Mouse (Mus musculus) heart, adult 9 months (tissue): ENCODE results near the gene Tnfaip8l2.
A peak's percentile ranks its signal among the peaks of the same experiment; 100 is the strongest.
"Not testable (repeated sequence)": the region's sequence is repeated elsewhere in the genome, so short reads cannot be mapped to it uniquely, and the experiment has no call there.

ENCODE experiments used
- DNase-seq, 2 experiments: peaks; one replicate each; pipeline ENCODE4 v3.0.0; 2022; ENCODE audit warnings: low spot score in 2 of 2

Tnfaip8l2 gene

DNA sequence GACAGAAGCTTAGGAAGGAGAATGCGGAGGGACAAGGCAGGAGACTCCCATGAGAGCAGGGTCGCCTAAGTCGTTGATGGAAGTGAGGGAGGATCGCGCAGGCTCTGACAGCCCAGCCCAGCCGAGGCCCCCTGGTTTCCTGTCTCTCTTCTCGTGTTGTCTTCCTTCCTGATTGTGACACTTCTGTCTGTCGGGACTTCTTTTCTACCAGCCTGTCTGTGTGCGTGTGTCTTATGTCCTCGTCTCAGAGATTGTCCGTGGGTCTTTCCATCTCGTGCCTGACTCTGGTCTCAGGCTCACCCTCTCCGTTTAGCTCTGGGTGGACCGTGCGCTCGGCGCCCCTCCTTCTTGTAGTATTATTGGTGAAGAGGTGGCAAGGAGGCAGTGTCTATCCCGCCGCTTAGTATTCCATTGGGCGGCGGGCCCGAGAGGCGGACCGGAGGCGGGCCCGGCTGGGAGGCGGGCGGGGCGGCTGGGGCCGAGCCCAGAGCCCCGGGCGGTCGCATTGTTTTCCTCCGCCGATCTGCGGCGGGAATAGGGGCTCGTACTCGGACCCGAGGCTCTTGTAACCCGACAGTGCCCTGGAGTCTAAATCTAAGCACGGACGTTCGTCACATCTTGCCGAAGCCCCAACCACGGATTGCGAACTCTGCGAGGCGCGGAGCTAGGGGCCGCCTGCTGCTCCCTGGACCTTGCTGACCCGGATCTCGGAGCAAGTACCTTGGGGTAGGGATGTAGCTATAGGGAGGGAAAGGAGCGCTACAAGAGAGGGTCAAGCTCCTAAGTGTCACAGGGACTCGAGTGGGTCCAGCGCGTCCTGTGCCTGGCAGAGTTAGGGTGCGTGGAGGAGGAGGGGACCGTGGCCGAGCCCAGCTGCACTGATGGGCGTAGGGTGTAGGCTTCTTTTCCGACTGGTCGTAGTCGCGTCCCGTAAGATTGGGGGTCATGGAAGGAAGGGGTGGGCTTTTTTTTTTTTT is 18.1 kb upstream of the Tnfaip8l2 start, which contains the start of gene Sema6c:
Gene Sema6c, plus strand, starts transcription at position 471 of the 977 bp plus-strand sequence.
- peak; percentile 91 to 93 for DNase-seq

DNA sequence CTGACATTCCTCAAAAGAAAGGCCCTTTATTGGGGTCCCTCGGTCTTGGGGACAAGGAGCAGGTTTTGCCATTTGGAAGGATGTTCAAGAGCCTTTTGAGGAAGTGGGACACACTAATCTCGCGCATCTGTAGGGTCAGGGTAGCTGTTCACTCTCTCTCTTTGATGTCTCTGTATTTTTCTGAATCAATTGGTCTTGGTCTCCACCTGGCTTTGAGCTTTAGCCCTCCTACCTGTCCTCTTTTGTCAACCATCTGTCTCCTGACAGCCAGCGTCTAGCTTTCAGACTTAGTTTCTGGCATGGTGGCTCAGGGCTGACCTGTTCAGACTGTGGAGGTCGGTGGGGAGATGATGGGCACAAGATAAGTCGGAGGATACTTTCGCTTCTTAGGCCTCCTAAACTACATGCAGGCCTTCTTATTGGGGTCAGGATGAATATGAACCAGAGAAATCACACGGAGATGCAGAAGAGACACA is 17.4 kb upstream of the Tnfaip8l2 start:
- DNase-seq = no peak

DNA sequence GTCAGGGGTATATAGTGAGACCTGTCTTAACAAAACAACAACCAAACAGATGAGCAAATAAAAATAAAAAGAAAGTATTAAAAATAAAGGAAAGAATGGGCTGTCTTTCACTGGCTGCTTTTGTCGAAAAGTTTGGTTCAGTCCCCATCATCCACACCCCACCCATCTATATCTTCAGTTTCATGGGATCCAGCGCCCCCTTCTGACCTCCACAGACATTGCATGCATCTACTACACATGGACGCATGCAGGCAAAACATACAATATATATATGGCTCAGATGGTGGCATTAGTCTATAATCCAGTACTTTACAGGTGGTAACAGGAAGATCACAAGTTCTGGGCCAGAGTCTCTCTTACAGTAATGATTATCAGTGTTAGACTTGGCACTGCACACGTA is 11.7 kb upstream of the Tnfaip8l2 start:
- DNase-seq = no peak

DNA sequence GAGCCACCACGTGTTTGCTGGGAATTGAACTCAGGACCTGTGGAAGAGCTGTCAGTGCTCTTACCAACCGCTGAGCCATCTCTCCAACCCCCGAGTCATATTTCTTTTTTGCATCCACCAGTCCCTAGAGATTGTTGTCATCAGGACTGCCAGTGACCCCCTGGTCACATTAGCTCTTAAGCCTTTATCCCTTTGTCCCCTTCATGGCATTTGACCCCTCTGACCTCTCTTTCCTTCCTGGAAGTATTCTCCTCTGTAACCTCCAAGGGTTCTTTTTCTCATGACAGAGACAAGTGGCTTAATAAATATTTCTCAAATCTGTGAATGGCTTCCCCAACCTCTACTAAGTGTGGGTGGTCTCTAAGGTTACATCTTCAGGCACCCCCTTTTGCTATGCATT is 5.8 kb upstream of the Tnfaip8l2 start:
- DNase-seq = no peak

DNA sequence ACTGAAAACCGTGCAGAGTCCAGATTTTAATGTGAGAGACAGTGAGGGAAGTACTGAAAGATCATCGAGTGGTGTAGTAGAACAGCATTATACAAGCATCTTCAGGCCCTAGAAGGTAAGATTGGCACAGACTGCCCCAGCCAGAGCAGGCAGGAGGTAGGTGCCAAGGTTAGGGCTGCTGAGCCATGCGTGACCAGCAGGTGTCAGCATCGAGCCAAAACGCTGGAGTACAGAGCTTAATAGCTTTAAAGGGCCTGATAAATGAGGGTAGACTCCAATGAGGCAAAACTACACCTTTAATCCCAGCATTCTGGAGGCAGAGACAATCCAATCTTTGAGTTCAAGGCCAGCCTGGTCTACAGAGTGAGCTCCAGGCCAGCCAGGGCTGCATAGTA is 454 bp upstream of the Tnfaip8l2 start:
- DNase-seq = peak; percentile 70 to 88

DNA sequence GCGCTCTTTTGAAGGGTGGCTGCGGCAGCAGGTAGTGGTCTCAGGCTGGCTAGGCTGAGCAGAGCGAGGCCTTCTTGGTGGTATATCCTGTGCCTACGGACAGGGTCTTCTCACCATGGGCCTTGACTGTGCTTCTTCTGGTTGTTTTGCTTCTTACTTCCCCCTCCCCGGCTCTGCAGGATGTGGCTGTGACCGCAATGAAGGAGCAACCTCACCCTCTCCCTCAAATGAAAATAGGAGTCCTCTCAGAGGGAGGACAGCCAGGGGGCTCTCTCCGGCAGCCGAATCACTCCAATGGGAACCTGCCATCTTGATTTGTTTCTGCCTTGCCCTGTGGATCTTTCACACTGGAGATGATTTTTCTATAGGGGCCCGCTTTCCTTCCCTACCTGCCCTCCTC is 686 bp downstream of the Tnfaip8l2 start:
- no peak for DNase-seq

DNA sequence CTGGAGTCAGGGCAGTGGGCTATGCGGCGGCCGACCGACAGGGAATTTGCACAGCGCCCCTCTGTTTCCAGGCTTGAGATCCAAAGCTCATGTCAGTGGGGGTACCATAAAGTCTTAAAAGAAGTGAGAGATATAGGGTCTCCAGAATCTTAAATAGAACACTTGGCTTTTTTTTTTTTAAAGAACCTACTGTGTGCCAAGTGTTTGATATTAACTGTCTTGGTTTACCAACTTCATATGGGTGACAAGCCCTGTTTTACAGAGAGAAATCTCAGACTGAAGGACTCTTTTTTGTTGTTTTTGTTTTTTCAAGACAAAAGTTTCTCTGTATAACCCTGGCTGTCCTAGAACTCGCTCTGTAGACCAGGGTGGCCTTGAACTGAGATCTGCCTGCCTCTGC is 1.4 kb downstream of the Tnfaip8l2 start:
- DNase-seq = no peak

DNA sequence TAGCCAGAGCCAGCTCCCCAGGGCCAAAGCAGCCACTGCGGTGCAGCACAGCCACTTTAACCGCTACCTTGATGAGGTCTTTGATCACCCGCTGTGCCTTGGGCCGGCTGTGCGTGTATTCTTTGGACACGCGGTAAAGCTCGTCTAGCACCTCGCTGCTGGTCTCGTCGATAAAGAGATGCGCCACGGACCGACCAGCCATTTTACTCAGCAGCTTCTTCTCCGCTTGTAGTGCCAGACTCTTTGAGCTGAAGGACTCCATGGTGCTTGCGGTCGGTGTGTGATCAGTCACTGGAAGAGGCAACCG is 1.9 kb downstream of the Tnfaip8l2 start:
- DNase-seq = no peak

DNA sequence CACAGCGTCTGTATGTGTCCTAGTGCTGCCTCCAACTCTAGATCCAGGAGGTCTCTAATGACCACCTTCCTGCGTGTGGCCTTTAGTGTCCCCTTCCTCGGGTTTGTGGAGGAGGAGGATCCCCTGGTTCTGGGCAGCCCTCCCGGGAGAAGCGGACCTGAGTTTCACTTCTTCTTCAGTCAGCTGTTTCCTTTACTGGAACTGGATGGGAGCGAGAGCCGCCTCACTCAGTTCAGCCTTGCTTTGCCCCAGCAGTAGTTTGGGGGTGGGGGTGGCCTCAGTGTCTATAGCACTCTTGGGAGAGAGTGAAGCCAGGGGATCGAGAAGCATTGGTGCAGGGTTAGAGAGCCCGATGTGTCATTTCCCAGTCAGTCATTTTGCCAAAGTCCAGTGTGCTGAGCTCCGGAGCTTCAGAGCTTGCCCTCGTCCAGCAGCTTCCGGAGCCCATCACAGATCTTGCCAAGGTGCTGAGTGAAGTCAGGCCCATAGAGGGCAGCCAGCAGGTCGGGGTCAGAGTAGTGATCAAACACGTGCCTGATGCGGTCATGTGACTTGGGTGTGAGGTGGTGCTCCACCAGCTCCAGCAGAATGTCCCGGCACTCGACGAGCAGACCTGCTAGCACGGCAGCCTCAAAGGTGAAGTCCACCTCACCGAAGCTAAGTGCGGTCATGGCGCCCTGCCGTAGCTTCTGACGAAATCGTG is 2.4 kb downstream of the Tnfaip8l2 start:
- DNase-seq = no peak

DNA sequence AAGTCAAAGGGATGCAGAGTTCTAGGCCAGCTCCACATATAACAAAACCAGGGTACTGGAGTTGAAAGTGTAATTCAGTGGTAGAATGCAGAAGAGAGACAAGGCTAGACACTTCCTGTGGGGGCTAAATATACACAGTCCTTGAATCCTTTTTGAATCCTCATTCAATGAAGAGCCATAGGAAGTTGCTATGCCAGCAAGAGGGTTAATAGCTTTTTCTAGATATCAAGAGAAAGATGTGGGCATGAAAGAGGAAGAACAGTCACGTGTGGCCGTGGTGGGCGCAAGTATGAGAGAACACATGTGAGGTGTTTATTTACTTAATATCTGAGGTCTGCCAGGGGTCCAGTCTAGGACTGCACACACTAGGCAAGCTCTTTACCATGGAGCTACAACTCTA is 5.8 kb downstream of the Tnfaip8l2 start:
- no peak for DNase-seq

DNA sequence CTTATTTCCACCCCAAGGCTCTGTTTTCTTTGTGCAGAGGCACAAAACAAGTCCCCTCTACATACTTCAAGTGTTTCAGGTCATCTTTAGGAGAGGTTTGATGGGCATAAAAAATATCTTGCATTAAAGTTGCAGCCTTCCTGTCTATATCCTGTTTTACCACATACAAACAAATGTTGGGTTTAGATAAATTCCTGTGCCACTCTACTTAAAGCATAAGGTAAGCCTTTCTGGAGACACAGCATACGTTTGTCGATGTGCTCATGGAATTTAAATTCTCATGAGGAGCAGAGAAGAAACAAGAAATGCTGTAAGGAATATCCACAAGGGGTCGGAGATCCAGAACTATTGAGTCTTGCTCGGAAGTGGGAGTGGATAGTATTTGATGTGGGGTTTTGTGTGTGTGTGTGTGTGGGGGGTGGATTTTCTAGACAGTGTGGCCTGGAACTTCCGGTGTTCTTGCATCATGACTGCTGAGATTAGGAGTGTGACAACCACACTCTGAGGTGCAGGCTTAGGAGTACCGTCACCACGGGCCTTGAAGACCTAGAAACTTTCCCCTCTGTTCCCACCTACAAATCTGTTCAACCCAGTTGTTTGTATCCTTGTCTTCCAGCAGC is 6.6 kb downstream of the Tnfaip8l2 start:
- DNase-seq = no peak

DNA sequence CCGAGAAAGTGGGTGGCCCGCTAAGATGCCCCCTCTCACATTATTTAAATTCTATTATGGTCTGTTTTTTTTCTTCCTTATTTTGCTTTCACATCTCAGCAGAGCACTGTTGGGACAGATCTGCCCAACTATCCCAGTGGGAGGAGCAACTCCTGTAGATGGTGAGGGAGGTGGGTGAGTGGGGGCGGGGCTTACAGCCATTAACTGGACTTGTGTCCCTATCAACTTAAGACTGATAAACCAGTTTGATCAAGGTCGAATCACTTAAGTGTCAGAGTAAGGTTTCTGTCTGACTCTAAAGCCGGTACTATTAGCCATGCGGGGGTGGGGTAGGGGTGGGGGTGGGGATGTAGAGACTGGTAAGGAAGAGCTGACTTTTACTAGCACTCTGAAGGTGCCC is 7.1 kb downstream of the Tnfaip8l2 start:
- peak in 1 of 2 experiments; percentile 52 for DNase-seq

DNA sequence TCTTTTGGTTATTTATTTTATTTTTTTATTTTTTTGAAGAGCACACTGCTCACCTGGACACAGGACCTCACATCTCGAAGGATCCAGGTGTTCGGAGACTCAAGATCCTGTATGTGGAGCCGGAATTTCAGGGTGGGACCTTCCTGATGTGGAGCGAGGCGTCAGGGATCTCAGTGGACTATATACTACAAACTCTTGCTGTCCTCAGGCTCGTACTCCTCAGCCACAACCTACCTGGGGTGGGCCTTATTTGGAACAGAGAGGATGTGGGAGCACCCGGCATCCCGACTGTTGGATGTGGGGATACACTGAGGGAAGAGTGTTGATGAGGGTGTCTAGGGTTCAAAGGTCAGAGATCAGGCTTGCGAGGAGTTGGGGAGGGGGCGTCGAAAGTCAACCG is 8.0 kb downstream of the Tnfaip8l2 start:
- not testable (repeated sequence) for DNase-seq

DNA sequence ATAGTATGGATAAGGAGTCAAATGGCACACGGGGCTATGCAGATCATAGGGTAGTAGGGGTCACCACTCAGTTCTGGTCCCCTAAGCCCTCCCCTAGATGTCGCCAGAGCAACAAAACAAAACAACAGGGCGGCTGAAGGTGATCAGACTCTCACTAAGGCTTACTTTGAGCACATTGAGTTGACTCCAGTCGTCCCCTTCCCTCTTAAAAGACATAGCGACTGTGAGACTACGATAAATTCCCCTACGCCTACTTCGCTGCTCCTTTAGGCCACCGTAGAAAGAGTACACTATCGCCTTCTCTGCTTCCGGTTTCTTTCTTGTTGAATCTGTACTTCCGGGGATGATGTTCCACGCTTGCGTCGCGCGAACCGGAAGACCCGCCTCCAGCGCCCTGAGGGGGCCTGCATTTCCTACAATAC is 8.5 kb downstream of the Tnfaip8l2 start, which contains the start of the genes Scnm1 and Lysmd1:
Gene Scnm1, minus strand, starts transcription at position 332 of the 422 bp plus-strand sequence.
Gene Lysmd1, plus strand, starts transcription at position 409 of the 422 bp plus-strand sequence.
- peak; percentile 93 to 94 for DNase-seq

DNA sequence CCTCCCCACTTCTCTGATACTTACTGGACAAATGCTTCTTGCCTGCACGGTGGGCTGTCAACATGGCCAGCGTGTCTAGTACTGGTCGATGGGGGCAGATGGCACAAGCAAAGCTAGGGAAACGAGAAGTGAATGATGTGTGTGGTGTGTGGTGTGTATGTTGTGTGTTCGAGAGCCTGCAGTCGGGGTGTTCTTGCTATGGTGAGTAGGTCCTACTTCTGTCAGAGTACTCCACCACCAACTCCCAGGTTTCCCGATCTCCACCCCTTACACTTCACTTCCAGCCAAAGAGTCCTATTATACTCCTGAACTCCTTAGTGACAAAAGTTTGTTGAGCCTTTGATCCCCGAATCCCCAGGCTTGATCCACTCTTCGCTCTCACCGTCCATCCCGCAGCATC is 9.0 kb downstream of the Tnfaip8l2 start:
- DNase-seq = no peak

DNA sequence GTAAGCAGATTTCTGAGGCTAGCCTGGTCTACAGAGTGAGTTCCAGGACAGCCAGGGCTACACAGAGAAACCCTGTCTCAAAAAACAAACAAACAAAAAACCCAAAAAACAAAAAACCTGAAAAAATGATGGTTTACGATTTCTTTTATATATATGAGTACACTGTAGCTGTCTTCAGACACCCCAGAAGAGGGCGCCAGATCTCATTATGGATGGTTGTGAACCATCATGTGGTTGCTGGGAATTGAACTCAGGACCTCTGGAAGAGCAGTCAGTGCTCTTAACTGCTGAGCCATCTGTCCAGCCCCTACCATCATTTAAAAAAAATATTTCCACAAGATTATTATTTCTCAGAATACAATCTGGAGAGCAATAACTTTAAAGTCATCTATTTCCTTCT is 9.8 kb downstream of the Tnfaip8l2 start:
- DNase-seq = not testable (repeated sequence)

DNA sequence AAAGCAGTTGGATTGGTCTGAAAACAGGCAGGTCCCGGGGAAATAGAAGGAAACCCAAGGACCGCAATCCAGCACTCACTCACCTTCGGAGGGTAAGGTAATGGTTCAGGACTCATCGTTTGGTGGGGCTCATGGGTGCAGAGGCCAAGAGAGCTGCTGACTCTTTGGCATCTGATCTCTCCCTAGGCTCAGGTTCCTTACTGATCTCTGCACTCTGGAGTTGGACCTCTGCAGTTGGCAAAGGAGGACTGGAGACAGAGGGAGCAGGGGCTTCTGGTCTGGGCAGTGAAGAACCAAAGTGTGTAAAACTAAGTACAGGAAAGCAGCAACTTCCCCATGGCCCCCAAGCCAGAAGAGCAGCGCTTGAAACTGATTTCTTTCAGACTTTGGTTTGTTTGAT is 12.1 kb downstream of the Tnfaip8l2 start:
- DNase-seq = no peak

DNA sequence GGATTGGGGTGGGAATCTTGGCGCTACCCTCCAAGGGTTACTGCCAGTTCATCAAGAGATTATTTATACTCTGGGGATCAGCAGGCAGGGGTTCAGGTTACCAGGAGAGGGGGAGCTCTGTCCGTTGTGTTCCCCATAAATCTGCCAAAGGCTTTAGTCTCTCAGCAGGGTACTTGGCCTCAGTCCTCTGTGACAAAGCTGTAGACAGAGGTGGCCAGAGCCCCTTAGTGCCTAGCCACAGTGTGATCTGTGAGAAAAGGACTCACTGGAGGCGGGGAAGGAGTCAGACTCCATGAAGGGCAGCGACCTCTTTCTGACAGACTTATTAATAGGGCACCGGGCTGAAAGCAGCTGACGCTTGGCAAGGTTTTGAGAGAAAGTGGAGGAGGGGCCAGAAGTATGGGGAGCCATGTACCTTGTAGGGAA is 12.9 kb downstream of the Tnfaip8l2 start:
- DNase-seq = peak in 1 of 2 experiments; percentile 63

DNA sequence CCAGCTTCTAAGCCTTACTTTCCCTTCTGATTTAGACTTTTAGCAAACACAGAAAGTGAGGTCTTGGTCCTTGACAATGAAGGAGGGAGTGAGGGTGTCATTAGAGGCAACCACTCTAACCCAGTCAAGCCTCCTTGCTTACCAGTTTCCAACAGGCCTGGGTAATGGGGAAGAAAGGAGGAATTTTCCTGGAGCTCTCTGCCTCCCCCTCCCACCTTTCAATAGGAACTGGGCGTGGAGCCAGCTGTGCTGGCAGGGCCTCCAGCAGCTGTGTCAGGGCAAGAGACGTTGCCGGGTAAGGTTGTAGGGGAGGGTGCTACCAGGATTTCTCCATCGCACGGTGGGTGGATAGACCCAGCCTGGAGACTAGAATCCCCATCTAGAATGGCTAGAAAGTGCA is 17.2 kb downstream of the Tnfaip8l2 start:
- DNase-seq = peak in 1 of 2 experiments; percentile 43

DNA sequence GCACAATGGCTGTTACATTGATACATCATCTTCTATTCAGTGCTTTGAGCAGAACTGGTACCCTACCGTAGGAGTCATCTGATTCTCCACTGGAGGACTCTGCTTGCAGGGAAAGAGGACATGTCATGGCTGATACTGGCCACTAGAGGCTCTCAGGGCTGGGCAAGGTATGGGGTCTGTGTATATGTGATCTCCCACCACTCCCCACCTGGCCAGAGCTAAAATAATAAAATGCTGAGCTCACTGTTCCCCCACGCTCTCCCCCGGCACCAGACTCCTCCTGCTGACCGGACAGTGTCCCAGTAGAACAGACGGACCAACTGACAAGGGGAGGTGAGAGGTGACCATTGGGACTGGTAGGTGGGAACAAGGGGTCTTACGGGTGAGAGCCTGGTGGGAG is 17.9 kb downstream of the Tnfaip8l2 start, which contains the start of gene Tmod4:
Gene Tmod4, plus strand, starts transcription at position 231 of the 400 bp plus-strand sequence.
- no peak for DNase-seq

DNA sequence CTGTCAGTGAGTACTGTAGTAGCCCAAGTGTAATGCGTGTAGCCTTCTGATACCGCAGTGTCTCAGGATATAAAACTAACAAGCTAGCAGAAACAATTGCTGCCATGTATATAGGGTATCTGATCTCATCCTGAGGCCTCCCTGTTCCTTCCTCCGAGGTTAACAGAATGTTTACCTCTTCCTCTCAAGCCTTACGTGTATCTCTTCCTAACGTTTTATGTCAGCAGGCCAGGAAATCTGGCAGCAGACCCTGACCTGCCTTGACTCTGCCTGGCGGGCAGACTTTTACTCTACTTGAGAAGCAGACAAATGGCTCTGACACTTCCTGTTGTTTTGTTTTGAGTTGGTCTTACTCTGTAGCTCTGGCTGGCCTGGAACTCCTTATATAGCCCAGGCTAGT is 20.6 kb downstream of the Tnfaip8l2 start:
- DNase-seq = no peak

DNA sequence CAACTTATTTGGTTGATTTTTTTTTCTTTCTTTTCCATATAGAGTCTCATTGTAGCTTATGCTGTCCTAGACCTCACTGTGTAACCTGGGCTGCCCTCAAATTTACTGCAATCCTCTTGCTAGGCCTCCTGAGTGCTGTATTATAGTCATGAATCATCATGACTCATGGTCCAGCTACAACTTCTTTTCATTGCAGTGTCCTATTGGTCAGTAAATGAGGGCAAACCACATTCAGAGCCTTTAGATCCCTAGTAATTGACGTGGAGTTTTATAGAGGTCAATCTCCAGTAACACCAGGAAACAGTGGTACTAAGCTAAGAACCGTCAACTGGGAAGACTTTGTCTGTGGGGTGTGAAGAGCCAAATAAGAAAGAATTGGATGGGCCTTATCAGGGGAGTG is 24.4 kb downstream of the Tnfaip8l2 start:
- no peak for DNase-seq
